Mouse (Mus musculus) liver, adult (tissue): ENCODE data around the gene Slc5a2.

Experiments used
- GATA4 ChIP-seq: IDR thresholded peaks from 2 replicates; pipeline ENCODE4 v1.6.1; 2014; ENCODE audit warnings: mild to moderate bottlenecking, low read length; ENCODE audit not compliant: insufficient replicate concordance

Slc5a2 gene

DNA sequence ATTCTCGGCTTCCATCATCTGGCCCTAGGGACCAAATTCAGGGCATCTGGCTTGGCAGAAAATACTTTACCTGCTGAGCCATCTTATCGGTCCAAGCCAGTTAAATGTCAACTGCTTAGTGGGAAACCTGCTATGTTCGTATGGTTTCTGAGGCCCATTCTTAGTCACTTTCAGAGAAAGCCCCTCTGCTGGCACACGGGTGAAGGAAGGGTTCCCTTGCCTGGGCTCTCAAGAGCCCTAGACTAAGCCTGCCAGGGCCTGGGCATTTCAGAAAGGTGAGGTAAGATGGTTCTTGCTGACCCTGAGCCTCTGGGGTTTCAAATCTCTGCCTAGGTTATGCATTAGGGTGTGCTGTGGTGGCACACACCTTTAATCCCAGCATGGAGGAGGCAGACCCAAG is 19.9 kb upstream of the Slc5a2 start:
- TF ChIP-seq GATA4 = no peak

DNA sequence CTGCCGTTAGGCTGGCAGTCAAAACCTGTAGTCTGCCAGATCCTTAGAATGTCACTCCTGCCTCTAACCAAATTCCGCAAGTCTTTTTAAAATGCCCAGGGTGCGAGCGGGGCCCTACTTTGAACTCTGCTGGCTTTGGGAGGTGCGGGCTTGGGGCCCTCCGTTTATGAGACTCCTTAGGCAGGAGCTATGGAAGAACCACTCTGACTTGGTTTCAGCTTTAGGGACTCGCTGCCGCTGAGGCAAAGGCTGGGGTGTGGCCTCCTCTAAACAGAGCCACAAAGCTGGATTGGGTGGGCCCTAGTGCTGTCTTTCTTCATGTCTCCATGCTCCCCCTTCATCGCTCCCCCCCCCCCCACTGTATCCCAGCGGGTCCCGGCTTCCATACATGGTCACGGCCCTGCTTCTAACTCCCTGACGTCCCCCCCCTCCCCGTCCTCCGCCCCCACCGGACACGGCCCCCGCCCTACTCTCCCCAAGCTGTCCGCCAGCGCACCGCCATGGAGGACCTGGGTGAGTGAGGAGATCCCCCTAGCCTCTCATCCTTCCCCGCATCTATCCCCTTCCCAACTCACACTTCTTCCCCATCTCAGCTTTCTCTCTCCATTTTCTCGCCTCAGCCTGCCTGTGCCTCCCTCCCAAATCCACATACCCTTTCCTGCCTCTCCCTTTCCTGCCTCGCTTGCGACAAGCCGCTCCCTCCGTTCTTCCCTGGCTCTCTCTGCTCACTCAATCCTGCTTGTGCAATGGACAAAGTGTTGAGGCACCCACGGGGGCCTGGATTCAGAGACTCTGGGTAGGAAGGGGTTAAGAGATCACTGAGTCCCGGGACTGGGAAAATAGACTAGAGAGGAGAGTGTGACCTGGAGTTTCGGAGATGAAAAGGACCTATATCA is 18.7 kb upstream of the Slc5a2 start, which contains the start of gene Tgfb1i1:
Gene Tgfb1i1 (plus strand): TSS at position 317 of the 896 bp plus-strand sequence.
- no peak for TF ChIP-seq GATA4

DNA sequence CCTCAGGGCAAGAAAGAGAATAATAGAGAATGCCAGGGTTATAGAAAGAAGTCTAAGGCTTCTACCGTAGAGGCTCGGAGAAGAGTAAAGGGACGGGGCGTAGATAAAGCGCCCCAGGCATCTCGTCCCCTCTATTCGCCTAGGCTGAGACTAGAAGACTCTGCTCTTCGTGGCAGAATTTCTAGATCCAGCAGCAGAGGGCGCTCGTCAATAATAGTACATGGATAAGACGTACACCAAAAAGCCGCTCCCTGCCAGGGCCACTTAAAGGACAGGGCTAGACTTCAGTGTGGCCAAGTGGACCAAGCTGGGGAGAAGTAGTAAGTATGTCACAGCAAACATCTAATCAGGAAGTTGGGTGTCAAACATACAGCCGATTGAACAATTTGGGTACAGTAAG is 18.0 kb upstream of the Slc5a2 start:
- TF ChIP-seq GATA4 = no peak

DNA sequence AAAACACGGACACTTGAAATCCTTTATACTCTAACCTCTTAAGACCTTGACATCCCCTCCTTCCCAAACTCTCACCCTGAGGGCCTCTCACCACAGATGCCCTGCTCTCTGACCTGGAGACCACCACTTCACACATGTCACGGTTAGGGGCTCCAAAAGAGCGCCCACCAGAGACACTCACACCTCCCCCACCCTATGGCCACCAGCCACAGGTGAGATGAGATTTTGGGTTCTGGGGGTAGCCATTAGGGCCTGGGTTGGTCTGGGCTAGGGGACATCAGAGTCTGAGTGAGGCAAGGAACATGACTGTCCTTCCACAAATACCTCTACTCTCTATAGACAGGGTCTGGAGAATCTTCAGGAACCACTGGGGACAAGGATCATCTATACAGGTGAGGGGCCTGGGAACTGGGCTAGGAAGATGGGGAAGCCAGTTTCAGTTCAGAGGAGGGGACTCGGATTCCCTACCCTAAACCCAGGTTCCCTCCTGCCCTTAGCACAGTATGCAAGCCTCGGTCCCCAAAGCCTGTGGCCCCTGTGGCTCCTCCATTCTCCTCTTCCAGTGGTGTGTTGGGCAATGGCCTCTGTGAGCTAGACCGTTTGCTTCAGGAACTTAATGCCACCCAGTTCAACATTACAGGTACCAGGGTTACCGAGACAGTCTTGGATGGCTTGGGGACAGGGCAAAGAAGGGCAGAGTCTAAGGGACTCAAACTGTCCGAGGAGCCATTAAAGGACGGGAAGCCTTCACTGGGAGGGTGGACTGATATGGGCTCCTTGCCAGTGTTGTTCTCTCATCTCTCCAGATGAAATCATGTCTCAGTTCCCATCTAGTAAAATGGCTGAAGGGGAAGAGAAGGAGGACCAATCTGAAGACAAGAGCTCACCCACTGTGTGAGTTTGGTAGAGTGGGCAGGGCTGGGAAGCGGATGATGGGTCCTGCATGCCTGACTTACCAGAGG is 17.1 kb upstream of the Slc5a2 start:
- no peak for TF ChIP-seq GATA4

DNA sequence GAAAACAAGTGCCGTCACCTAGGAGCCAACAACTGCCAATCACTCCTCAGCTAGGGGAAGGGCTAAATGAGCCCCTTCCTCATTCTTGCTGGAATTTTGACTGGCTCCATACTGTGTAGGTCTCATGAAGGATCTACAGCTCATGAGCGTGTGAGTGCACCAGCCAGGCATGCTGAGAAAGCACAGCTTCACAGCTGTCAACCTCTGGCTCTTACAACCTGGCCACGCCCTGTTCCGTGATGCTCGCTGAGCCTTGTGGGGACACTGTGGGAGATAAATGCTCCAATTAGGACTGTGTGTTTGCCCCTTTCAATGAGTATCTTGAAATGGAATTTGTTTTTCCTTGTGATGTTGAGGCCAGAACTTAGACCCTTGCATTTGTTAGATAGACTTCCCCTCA is 15.5 kb upstream of the Slc5a2 start:
- no peak for TF ChIP-seq GATA4

DNA sequence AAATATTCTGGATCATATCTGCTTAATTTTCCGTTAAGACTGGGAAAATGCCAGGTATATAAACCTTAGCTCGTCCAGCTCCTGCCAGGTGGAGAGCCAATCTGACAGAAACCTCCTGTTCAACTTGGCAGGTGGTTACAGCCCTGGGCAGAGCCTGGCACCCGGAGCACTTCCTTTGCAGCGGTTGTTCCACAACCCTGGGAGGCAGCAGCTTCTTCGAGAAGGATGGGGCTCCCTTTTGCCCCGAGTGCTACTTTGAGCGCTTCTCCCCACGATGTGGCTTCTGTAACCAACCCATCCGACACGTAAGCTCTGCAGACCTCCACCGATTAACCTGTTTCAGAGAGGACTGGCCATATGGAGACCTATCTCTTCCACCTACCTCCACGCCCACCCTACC is 13.5 kb upstream of the Slc5a2 start:
- no peak for TF ChIP-seq GATA4

DNA sequence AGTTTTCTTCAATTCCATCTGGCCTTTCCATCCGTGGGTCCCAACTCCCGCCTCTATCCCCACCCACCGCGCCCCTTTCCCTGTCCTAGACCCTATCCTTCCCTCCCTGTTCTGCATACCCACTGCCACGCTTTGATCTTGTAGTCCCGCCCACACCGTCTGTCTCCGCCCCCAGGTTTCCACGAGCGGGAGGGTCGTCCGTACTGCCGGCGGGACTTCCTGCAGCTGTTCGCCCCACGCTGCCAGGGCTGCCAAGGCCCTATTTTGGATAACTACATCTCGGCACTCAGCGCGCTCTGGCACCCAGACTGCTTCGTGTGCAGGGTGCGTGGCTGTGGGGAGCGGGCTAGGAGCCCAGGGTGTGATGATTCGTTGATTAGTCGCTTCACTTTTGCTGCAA is 12.8 kb upstream of the Slc5a2 start:
- no peak for TF ChIP-seq GATA4

DNA sequence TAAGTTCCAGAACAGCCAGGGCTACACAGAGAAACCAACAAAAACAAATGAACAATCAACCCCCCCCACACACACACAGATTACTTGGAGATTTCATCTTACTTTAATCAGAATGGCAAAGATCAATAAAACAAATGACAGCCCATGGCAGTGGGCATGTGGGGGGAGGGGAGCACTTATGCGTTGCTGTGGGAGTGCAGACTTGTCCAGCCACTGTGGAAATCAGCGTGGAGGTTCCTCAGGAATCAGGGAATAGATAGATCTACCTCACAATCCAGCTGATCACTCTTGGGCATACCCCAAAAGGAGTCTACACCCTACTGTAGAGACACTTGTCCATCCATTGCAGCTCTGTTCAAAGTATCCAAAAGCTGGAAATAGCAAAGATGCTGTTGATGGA is 10.5 kb upstream of the Slc5a2 start:
- TF ChIP-seq GATA4 = no peak

DNA sequence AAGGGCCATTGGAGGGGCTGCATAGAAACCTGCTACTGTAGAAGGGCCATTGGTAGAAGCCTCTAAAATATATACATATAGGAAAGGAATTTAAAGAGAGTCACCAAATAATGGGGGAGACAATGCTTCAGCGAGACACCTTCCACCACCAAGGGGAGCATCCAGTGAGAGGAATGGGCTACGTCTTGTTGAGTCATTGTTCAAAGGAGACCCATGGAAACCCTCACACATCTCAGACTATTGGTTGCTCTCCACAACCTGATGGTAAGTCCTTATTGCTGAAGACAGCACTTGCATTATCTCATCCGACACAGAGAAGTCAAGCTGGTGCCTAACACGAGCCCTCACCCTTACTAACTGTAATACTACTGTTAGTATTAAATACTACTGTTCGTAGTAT is 9.7 kb upstream of the Slc5a2 start:
- TF ChIP-seq GATA4 = no peak

DNA sequence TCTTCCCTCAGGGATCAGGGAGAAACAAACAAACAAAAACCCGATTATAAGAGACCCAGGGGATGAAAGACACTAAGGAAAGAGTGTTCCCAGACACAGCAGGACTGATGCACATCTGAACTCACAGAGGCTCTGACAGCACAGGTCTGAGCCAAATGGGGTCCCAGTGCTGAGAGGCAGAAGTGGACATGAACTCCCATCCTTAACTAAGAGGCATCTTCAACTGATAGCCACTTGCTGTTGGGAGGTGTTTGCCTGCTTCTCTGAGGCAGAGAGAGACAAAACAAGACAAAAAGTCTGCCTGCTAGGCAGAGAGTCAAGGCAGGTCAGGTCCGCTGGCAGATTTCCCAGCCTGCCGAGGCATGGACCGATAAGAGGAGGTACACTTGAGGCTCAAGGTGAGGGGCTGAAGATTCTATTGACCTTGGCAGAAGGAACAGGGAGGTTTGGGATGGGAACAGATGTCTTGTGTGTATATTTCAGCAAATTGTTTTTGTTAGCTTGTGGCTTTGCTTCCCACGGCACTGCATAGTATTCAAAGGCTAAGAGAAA is 8.6 kb upstream of the Slc5a2 start:
- no peak for TF ChIP-seq GATA4

DNA sequence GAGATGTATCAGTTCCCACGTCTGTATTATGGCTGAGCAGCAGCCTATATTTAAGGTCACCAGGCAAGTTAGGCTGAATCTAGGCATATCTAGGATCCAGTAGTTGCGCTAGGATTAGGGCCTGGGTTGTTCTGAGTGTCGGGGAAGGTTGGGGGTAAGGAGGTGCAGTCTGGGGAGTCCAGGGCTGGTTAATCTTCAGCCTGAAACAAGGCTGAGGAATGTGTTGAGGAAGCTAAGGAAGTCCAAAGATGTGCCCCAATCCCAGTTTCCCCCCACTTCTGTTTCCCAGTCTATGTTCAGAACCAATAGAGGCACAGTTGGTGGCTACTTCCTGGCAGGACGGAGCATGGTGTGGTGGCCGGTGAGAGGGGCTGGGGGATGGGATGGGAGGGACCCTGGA is 599 bp downstream of the Slc5a2 start:
- TF ChIP-seq GATA4 = no peak

DNA sequence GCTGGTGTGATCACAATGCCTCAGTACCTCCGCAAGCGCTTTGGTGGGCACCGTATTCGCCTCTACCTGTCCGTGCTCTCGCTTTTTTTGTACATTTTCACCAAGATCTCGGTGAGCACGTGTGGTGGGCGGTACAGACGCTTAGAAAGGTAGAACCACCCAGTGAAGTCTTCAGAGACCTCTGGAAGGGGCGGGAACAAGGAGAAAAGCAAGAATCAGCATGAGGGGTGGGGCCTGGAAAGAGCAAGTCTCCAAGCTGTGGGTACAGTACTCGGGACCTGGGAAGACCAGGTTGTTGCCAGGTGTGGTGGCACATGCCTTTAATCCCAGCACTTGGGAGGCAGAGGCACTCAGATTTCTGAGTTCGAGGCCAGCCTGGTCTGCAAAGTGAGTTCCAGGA is 1.9 kb downstream of the Slc5a2 start:
- TF ChIP-seq GATA4 = no peak

DNA sequence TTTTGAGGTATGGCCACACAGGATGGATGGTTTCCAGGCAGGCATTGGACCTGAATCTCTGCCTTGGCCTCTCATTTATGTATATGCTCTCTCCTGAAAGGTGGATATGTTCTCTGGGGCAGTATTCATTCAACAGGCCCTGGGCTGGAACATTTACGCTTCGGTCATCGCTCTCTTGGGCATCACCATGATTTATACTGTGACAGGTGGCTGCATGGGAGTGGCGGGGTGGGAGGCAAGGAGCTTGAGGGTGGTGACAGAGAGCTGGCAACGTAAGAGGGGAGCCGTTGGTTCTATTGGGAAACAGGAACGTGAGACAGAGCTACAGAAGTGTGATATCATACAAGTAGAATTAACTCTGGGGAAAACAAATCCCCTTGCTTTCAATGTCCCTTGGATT is 2.4 kb downstream of the Slc5a2 start:
- no peak for TF ChIP-seq GATA4

DNA sequence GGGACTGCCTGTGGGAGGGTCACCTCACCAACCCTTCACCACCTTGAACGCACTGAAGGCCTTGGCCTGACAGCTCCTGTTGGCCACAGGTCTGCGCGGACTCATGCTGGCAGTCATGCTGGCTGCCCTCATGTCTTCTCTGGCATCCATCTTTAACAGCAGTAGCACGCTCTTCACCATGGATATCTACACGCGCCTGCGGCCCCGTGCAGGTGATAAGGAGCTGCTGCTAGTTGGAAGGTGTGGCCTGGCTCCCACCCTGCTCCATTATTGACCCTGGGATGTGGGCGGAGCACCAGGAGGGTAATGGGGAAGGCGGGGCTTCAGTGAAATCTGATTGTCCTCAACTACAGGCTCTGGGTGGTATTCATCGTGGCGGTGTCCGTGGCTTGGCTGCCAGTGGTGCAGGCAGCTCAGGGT is 5.0 kb downstream of the Slc5a2 start:
- no peak for TF ChIP-seq GATA4

DNA sequence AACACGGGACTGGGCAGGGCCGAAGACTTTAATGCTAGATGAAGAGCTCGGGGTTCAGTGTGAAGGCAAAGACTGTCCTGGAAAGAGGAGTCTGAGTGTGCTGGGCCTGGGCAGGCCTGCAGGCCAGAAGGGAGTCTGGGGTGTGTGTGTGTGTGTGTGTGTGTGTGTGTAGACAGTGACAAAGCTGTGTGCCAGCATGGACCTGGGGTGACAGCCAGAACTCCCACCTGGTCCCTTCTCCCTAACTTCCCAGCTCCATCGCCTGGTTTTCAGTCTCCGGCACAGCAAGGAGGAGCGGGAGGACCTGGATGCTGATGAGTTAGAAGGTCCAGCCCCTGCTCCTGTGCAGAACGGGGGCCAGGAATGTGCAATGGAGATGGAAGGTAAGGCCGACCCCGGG is 6.0 kb downstream of the Slc5a2 start:
- TF ChIP-seq GATA4 = no peak
